13 mouse cellular contexts compared by ENCODE assay signal in genomic region chr1:180757252-180757955, GRCm38 (mm10). TPM values are rescaled to one million over a fixed set of nuclear protein-coding genes. Genes with fewer than 3 reads are reported as not detected.
DNase-seq lines count a peak whose midpoint lies in the region; ATAC-seq and TF ChIP-seq lines count a peak whose summit lies in the region.
"Had no signal": no experiment of that assay in that cellular context is flagged by ENCODE, and none has a peak within 500 bp of the region (broad histone marks: within the 10 kb centered on the region; RNA-seq: fewer than 3 reads in every experiment).

No protein-coding gene starts in this region.

- H3K4me2 ChIP-seq in liver, embryonic 15.5 days: no peak overlapping the region
- no peak overlapping the region for H3K4me2 ChIP-seq in stomach, embryonic 16.5 days (ENCODE audit: low read depth, low read length)
- H3K4me2 ChIP-seq: forebrain, embryonic 15.5 days had no signal

- H3K27ac ChIP-seq in liver, adult 2 months (replicated peaks; ENCODE audit: insufficient read depth, low read depth, low read length): peak overlapping the region; percentile 7; the same call in 1 of the 2 replicates
- peak overlapping the region; percentile 35; the same call in 1 of the 2 replicates for H3K27ac ChIP-seq in bone marrow, adult 2 months (ENCODE audit: control insufficient read depth, insufficient read depth, low read depth, low read length, poor library complexity)
- H3K27ac ChIP-seq in liver, embryonic 15.5 days (replicated peaks): no peak overlapping the region
- no peak overlapping the region for H3K27ac ChIP-seq in stomach, embryonic 16.5 days (ENCODE audit: low read length)
- H3K27ac ChIP-seq: forebrain, embryonic 15.5 days; liver, embryonic 14.5 days had no signal

- ATAC-seq in liver, embryonic 15.5 days (ENCODE audit: insufficient read depth): peak; percentile 40; the same call in 1 of the 2 replicates
- peak; percentile 10; the same call in 1 of the 2 replicates for ATAC-seq in stomach, embryonic 16.5 days (ENCODE audit: insufficient read depth, low FRiP score)
- ATAC-seq: forebrain, embryonic 15.5 days; hindbrain, embryonic 16.5 days; Patski had no signal

- H3K4me3 ChIP-seq in liver, adult 2 months (ENCODE audit: insufficient read depth, low read depth, low read length): no peak overlapping the region
- no peak overlapping the region for H3K4me3 ChIP-seq in bone marrow, adult 2 months (replicated peaks; ENCODE audit: control insufficient read depth, low read depth, low read length)
- H3K4me3 ChIP-seq in liver, embryonic 15.5 days (replicated peaks): no peak overlapping the region
- H3K4me3 ChIP-seq in stomach, embryonic 16.5 days (replicated peaks; ENCODE audit: low read length): no peak overlapping the region
- H3K4me3 ChIP-seq: forebrain, embryonic 15.5 days had no signal

- 20% methylated on average over 3 of the region's 3 CpGs for WGBS in liver, adult 2 months
- 38% methylated on average over 3 of the region's 3 CpGs for WGBS in bone marrow, adult 2 months
- WGBS in liver, embryonic 15.5 days (ENCODE audit: insufficient replicate concordance): 59% methylated on average over 3 of the region's 3 CpGs
- WGBS in stomach, embryonic 16.5 days: 83% methylated on average over 3 of the region's 3 CpGs

- peaks cover 11% of the 10 kb centered on the region for H3K4me1 ChIP-seq in liver, adult 2 months (ENCODE audit: control insufficient read depth, insufficient read depth, low read length)
- H3K4me1 ChIP-seq in bone marrow, adult 2 months (ENCODE audit: control insufficient read depth, insufficient read depth, low read length): peaks cover 5% of the 10 kb centered on the region
- H3K4me1 ChIP-seq in liver, embryonic 15.5 days (replicated peaks): peaks cover 7% of the 10 kb centered on the region
- H3K4me1 ChIP-seq in stomach, embryonic 16.5 days (ENCODE audit: control insufficient read depth, insufficient read depth, low read length): no peaks in the 10 kb centered on the region
- H3K4me1 ChIP-seq: forebrain, embryonic 15.5 days had no signal

- DNase-seq in liver, adult 2 months (ENCODE audit: extremely low read depth, low read depth, low spot score): no peak
- DNase-seq in liver: no peak
- no peak for DNase-seq in retina, embryonic 14.5 days (ENCODE audit: low spot score)
- DNase-seq in spleen, postnatal 14 days (ENCODE audit: low spot score in 2 of 2): no peak
- DNase-seq: cerebellum, postnatal 10 days; retina, postnatal 1 day had no signal

- H3K9me3 ChIP-seq in liver, embryonic 15.5 days (replicated peaks): no peaks in the 10 kb centered on the region
- H3K9me3 ChIP-seq in stomach, embryonic 16.5 days (replicated peaks; ENCODE audit: control insufficient read depth, low read length): no peaks in the 10 kb centered on the region
- H3K9me3 ChIP-seq: forebrain, embryonic 15.5 days had no signal

- TF ChIP-seq CTCF in liver, adult 2 months (IDR thresholded peaks at IDR 0.05; ENCODE audit: low read depth, low read length): 0 out of 2 replicates have a peak, but pooled peaks have one; percentile 21
- no peak for TF ChIP-seq CTCF in bone marrow, adult 2 months (IDR thresholded peaks at IDR 0.05; ENCODE audit: control insufficient read depth, insufficient read depth, low read length)

- peaks cover 15% of the 10 kb centered on the region for H3K36me3 ChIP-seq in liver, adult 2 months (ENCODE audit: control insufficient read depth, insufficient read depth, low read length)
- H3K36me3 ChIP-seq in liver, embryonic 15.5 days (replicated peaks): peaks cover 26% of the 10 kb centered on the region
- H3K36me3 ChIP-seq in stomach, embryonic 16.5 days (ENCODE audit: control insufficient read depth, insufficient read depth, low read length): no peaks in the 10 kb centered on the region

- H3K27me3 ChIP-seq in liver, adult 2 months (ENCODE audit: control insufficient read depth, insufficient read depth, low read length): no peaks in the 10 kb centered on the region
- peaks cover 2% of the 10 kb centered on the region; the same call in 1 of the 2 replicates for H3K27me3 ChIP-seq in liver, embryonic 15.5 days
- H3K27me3 ChIP-seq in stomach, embryonic 16.5 days (ENCODE audit: control insufficient read depth, insufficient read depth, low read length): no peaks in the 10 kb centered on the region
- H3K27me3 ChIP-seq: forebrain, embryonic 15.5 days; Patski had no signal

- no peaks in the 10 kb centered on the region for H3K79me2 ChIP-seq in liver, adult 2 months (ENCODE audit: control insufficient read depth, insufficient read depth, low read length)

- H3K9ac ChIP-seq in liver, adult 2 months (ENCODE audit: low read depth, low read length): no peak overlapping the region
- no peak overlapping the region for H3K9ac ChIP-seq in liver, embryonic 15.5 days
- no peak overlapping the region for H3K9ac ChIP-seq in stomach, embryonic 16.5 days (ENCODE audit: low read length)
- H3K9ac ChIP-seq: forebrain, embryonic 15.5 days; liver, embryonic 14.5 days had no signal

- TF ChIP-seq POLR2A in liver, adult 2 months (IDR thresholded peaks at IDR 0.05; ENCODE audit: extremely low read depth, insufficient read depth, low read length): no peak
- no peak for TF ChIP-seq POLR2A in bone marrow, adult 2 months (IDR thresholded peaks at IDR 0.05; ENCODE audit: borderline replicate concordance, control insufficient read depth, low read depth, low read length)

RNA-seq across cellular contexts. Expression of gene Acbd3, which starts 31.6 kb away (rescaled TPM):
- 13.1 and 13.7 TPM in 2 replicates for total RNA-seq in liver, adult 2 months (2014; rRNA removed)
- polyA plus RNA-seq in liver, adult 2 months (2012; rRNA removed): 5.7 and 6.3 TPM in 2 replicates
- 11.7 and 16.1 TPM in 2 replicates for polyA plus RNA-seq in bone marrow, adult 2 months (2011; ENCODE audit: insufficient read depth, insufficient read length, low replicate concordance, missing spikeins)
- polyA plus RNA-seq in liver, embryonic 15.5 days (2015; fragmentation: Nextera tagmentation; extraction: Ambion mirVana): 7.6 and 8.3 TPM in 2 replicates
- polyA plus RNA-seq in stomach, embryonic 16.5 days (2015; fragmentation: Nextera tagmentation; extraction: Ambion mirVana): 19.2 and 21.0 TPM in 2 replicates

RNA-seq across cellular contexts. Expression of gene H3f3a, which starts 56.3 kb away (rescaled TPM):
- total RNA-seq in liver, adult 2 months (2014; rRNA removed): 264 and 310 TPM in 2 replicates
- polyA plus RNA-seq in liver, adult 2 months (2012; rRNA removed): 147 and 153 TPM in 2 replicates
- 682 and 801 TPM in 2 replicates for polyA plus RNA-seq in bone marrow, adult 2 months (2011; ENCODE audit: insufficient read depth, insufficient read length, low replicate concordance, missing spikeins)
- 2,115 and 2,296 TPM in 2 replicates for polyA plus RNA-seq in liver, embryonic 15.5 days (2015; fragmentation: Nextera tagmentation; extraction: Ambion mirVana)
- 1,948 and 2,131 TPM in 2 replicates for polyA plus RNA-seq in stomach, embryonic 16.5 days (2015; fragmentation: Nextera tagmentation; extraction: Ambion mirVana)

Comparison
In these comparisons a context has a peak if more than half of its experiments do, and no peak if none do; other contexts are left out.
1. H3K27ac ChIP-seq: peak in liver, adult 2 months (single experiment) and bone marrow, adult 2 months (single experiment); none in liver, embryonic 15.5 days (single experiment) and stomach, embryonic 16.5 days (single experiment).